Mouse (Mus musculus) right cerebral cortex, adult 2 months (tissue): ENCODE measurements around the gene Obscn.

Source experiments
- DNase-seq, 2 experiments: peaks; one replicate each; pipeline ENCODE4 v3.0.0; 2021 to 2022; ENCODE audit warnings: low spot score in 2 of 2

Gene Obscn

DNA sequence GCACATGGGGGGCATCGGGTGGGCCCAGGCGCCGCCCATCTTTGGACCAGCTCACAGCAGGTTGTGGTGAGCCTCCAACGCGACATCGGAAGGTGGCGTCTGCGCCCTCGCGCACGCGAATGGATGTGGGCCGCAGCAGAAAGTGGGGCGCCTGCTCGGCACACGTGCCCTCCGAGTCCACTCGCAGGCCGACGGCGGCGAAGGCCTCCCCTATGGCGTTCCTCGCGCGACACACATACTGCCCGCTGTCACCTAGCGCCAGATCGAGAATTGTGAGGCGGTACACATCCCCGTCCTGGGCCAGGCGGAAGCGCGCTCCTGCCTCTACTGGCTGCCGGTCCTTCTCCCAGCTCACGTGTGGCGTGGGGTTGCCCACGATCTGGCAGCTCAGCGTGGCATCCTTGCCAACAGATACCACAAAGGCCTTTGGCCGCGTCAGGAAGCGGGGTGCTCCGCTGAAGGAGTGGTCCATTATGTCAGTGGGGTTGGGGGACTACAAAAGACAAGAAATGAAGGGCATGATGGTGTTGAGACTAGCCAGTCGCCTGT is at the start of gene Obscn:
Obscn (minus strand) TSS at position 499 of the 549 bp plus-strand sequence.
- DNase-seq, result peak in 1 of 2 experiments; percentile 6

- no peak for DNase-seq
Observed at GRCm38 (mm10) chr11:59185490-59185889, 49.3 kb upstream of the Obscn start.

- DNase-seq, result peak; percentile 58 to 68
Observed at GRCm38 (mm10) chr11:59183821-59184220, 47.6 kb upstream of the Obscn start.

DNA sequence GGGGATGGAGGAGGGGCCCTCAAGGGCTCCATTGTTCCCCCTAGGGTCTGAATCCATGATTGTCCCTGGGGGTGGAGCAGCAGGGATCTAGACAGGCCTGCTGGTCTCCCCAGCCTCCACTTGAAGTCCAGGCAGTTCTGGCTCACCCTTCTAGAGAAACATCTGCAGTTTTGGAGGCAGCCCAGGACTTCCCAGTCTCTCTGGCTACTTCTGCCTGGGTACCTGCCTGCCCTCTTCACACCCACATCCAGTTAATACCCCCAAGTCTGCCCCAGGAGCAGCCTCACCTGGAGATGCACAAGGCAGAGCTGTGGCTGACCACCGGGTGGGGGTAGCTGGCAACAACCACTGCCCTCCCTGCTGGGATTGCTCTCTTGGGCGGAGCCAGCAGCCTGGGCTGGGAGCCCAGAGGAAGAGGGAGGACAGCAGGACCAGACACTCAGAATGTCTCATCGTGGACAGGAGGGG is 46.7 kb upstream of the Obscn start, which contains the start of gene Gjc2:
Gjc2 (minus strand) TSS at position 350 of the 468 bp plus-strand sequence.
- no peak for DNase-seq

GRCm38 (mm10) chr11:59176921-59177320 is 40.7 kb upstream of the Obscn start:
- DNase-seq, result no peak

DNA sequence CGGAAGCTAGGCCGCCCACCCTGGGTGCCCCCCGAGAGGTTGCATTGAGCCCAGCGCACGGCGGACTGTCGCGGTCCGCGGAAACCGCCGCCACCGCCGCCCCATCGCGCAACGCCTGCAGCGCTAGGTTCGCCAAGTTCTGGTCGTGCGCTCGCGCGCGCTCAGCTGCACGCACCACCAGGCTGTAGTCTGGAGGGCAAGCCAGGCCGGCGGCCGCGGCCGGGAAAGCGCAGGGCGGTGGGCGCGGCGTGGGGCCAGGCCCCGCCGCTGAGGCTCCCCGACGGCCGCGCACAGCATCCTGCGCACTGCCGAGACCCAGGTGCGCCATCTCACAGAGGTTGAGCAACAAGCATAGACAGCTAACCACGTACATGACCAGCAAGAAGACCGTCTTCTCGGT is 40.3 kb upstream of the Obscn start:
- no peak for DNase-seq

GRCm38 (mm10) chr11:59174189-59174838 is 38.1 kb upstream of the Obscn start:
- DNase-seq, result no peak

GRCm38 (mm10) chr11:59170549-59170948 is 34.3 kb upstream of the Obscn start:
- no peak for DNase-seq

DNA sequence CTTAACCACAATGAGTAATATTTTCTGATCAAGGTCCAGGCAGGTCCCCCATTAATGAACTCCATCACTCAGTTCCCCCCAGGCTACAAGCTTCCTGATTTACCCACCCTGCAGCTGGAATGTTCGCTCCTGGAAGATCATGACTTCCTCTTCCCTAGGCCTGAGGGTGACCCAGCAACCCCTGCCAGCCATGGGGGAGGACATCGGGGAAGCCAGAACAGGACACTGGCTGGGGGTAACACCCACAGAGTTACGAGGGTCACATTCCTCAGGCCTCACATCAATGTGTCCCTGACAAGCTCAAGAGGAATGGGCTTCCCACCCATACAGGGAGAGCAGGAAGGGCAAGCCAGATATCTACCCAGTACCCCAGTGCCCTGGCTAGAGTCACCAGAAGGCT is 33.6 kb upstream of the Obscn start:
- no peak for DNase-seq

GRCm38 (mm10) chr11:59165616-59166241 is 29.5 kb upstream of the Obscn start:
- DNase-seq, result no peak

DNA sequence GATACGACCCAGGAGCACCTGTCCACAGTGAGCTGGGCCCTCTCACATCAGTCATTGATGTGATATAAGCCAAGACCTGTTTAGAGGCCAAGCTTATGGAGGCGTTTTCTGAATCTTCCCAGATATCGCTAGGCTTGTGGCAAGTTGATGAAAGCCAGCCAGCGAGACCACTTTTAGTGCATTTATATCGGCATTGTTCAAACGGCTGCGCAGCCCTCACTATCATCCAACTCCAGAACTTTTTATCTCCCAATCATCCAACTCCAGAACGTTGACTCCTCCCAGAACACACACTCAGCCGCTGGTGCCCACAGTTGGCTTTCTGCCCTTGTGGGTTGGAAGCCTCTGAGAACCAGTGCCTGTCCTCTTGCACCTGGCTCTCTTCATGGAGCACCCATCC is 28.2 kb upstream of the Obscn start:
- DNase-seq, result no peak

GRCm38 (mm10) chr11:59163255-59164236 is 27.3 kb upstream of the Obscn start, which contains the start of gene Iba57:
TSS of gene Iba57 (minus strand) at chr11:59163739.
- peak; percentile 99 for DNase-seq

DNA sequence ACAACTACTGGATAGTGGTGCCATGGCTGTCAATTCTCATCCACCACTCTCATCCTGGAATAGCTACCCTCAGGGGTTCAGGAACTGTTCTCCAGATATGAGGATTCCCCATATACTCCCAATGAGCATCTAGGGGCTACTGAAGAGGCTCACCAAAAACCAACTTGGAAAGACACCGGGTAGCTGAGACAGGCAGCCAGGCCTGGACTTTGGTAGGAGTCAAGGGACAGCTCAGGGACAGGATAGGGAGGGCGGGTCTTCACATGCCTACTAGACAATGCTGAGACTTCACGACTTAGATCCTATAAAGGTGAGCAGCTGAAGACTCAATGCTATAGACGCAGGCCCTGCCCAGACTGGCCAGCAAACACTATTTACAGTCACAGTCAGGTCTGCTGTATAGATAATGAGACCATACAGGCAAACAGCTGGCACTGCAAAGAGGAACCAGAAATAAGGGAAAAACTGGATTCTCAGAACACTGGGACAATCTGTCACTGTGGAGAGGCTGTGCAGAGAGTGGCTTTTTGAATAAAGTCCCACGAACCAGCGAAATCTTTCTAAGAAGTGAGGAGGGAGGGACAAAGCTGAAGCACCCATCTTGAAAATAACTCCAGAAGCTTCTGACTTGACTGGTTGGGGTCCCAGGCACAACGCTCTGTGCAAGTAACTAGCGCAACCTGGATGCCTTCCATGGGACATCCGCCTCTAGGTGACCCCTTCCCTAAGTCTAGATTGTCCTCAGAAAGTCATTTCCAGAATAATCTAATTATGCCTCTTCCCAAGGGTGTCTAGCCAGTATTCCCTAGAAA is 26.4 kb upstream of the Obscn start:
- DNase-seq, result no peak

- no peak for DNase-seq
Observed at GRCm38 (mm10) chr11:59161398-59161797, 25.2 kb upstream of the Obscn start.

DNA sequence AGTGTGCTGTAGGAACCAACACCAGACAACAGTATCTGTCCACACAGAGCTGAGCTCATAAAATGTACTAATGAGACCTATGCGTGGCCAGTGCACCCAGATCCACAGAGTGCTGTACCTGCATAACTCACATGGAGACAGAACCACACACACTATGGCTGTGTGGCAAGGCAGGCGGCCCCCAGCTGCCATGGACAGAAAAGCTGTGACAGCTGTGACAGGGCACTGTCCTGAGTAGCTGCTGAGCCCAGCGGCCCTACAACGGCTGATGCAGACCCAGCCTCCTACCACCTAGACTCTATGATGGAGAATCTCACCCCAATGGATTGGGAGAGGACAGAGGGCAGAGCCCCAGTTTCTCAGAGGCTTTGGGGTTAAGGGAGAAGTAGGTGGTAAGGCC is 23.4 kb upstream of the Obscn start:
- no peak for DNase-seq

GRCm38 (mm10) chr11:59159099-59159498 is 22.9 kb upstream of the Obscn start:
- DNase-seq, result no peak

DNA sequence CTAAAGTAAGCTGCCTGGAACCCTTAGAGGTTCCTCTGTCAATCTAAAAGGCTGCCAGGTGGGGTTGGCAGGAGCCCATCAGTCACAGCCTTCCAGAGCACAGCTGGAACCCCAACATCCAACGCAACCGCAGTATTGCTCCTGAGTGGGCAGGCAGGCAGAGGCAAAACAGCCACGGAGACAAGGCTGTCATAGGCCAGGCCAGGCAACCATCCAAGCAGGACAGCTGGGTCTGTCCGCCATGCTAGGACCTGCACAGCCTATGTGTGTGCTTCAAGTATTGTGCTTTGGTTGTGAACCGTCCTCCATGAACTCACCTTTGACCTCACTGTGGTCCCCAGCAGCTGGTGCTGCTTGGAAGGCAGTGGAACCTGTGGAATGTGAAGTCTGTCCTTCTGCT is 19.7 kb upstream of the Obscn start:
- no peak for DNase-seq

GRCm38 (mm10) chr11:59154220-59154619 is 18.0 kb upstream of the Obscn start:
- no peak for DNase-seq

DNA sequence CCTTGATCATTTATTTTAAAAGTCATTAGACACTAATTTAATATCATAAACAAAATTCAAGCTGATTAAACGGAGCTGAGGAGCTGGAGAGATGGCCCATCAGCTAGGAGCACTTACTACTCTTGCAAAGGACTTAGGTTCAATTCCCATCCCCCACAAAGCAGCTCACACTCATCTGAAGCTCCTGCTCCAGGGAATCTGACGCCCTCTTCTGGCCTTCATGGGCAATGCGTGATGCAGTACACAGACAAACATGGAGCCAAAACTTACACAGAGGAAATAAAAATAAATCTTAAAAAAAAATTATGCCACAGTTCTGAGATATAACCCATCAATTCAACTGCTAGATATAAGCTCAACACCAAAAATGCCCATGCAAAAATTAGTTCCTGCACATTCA is 15.5 kb upstream of the Obscn start:
- no peak for DNase-seq

DNA sequence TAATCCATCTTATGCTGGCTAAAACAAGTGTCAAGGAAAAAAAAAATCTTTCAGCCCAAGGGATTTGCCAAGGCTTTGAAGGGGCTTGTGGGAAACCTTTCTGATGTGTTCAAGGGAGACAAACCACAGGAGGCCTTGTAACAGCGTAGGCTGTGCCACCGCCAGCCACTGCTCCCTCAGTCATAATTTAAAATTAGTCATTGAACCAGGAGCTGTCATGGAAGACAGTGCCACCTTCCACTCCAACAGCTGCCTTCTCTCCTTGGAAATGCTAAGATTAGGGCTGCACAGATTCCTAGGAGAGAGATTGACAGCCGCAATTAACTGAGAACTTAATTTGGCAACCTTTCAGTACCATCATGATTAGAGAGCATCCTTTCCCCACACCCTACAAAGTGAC is 13.1 kb upstream of the Obscn start:
- DNase-seq, result no peak

- no peak for DNase-seq
Observed at GRCm38 (mm10) chr11:59142962-59143361, 6.8 kb upstream of the Obscn start.
